Mouse (Mus musculus): ENCODE results near the gene Cpeb4.

DNA sequence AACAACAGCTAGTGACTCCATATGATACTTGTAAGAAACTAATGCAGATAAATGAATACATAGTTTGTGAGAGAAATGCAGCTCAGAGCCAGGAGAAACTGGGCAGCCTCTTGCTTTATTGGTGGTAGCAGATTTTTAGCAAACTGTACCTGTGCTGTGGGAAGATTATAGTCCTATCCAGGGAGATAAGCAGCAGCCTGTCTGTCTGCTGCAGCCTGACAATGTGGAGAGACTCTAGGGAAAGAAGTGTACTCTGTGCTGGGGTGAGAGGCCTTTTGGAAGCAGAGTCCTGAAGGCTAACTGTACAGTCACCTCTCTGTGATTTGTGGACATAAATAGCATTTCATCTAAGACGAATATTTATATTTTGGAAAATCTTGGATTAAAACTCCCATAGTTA is 11.7 kb downstream of the Cpeb4 start:
- TF ChIP-seq POLR2A (IDR thresholded peaks at IDR 0.05; ENCODE audit: borderline replicate concordance, insufficient read depth, low read length) (no peak), CTCF (IDR thresholded peaks at IDR 0.05; ENCODE audit: borderline replicate concordance, insufficient read depth, low read depth, low read length) (no peak)
